Comparison of ENCODE assay signal across 8 mouse cellular contexts in the genomic region with DNA sequence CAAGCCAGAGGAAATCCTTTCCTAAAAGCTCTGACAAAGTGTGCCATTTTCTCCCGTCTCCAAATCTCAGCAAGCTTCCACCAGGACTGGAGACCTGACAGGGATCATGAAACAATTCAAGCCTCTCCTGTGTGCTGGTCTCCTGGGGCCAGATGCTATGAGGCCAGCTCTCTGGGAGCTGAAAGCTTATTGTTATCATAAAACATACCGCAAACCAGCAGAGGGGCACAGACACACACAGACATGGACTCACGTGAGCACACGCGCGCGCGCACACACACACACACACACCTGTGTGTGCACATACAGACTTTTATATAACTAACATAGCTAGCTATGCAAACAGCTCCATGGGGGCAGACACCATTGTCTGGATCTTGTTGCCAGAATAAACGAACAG. TPM values are rescaled to one million over a fixed set of nuclear protein-coding genes. Genes with fewer than 3 reads are reported as not detected.
A peak's percentile ranks its signal among the peaks of the same experiment; 100 is the strongest.
DNase-seq lines count a peak whose midpoint lies in the region; ATAC-seq and TF ChIP-seq lines count a peak whose summit lies in the region.
"Had no signal": no experiment of that assay in that cellular context is flagged by ENCODE, and none has a peak within 500 bp of the region (broad histone marks: within the 10 kb centered on the region; RNA-seq: fewer than 3 reads in every experiment).

No protein-coding gene starts in this region.

- peak; percentile 14 to 20 for DNase-seq in left cerebral cortex, postnatal 36 days (ENCODE audit: low spot score in 2 of 2)
- no peak for DNase-seq in left cerebral cortex, adult 11 months (ENCODE audit: low spot score)
- DNase-seq in forebrain, embryonic 14.5 days (ENCODE audit: low spot score): peak; percentile 27
- DNase-seq in limb, embryonic 14.5 days (ENCODE audit: low spot score): no peak
- peak; percentile 36 for DNase-seq in retina, embryonic 14.5 days (ENCODE audit: low spot score)
- no peak for DNase-seq in cerebellum, postnatal 14 days
- no peak for DNase-seq in kidney, postnatal 36 days
- DNase-seq: heart, postnatal 4 days had no signal

- no peaks in the 10 kb centered on the region for H3K36me3 ChIP-seq in forebrain, embryonic 14.5 days (ENCODE audit: control insufficient read depth, insufficient read depth, low read length)
- peaks cover 4% of the 10 kb centered on the region; the same call in 1 of the 2 replicates for H3K36me3 ChIP-seq in limb, embryonic 14.5 days (ENCODE audit: control insufficient read depth, insufficient read depth, low read length)

- intact Hi-C loops in left cerebral cortex, postnatal 36 days (cut with DNase I): no loop called here

- peak overlapping the region; percentile 77 for H3K27ac ChIP-seq in forebrain, embryonic 14.5 days (ENCODE audit: low read depth, low read length)
- H3K27ac ChIP-seq in limb, embryonic 14.5 days (replicated peaks; ENCODE audit: low read depth, low read length): no peak overlapping the region

- WGBS in forebrain, embryonic 14.5 days: 68% methylated on average over 9 of the region's 9 CpGs
- 72% methylated on average over 9 of the region's 9 CpGs for WGBS in limb, embryonic 14.5 days

- peak overlapping the region; percentile 90 for H3K4me3 ChIP-seq in forebrain, embryonic 14.5 days (ENCODE audit: low read depth, low read length)
- H3K4me3 ChIP-seq in limb, embryonic 14.5 days (replicated peaks; ENCODE audit: low read length): peak overlapping the region; percentile 91

- peak overlapping the region; percentile 71 for H3K4me2 ChIP-seq in forebrain, embryonic 14.5 days (ENCODE audit: low read length)
- H3K4me2 ChIP-seq in limb, embryonic 14.5 days (replicated peaks; ENCODE audit: low read depth, low read length, severe bottlenecking): peak overlapping the region; percentile 66

- no peak for TF ChIP-seq POLR2A in limb, embryonic 14.5 days (IDR thresholded peaks at IDR 0.05; ENCODE audit: borderline replicate concordance, extremely low read depth, insufficient read depth, insufficient read length)

- H3K27me3 ChIP-seq in forebrain, embryonic 14.5 days (replicated peaks; ENCODE audit: control insufficient read depth, insufficient read depth, low read length): no peaks in the 10 kb centered on the region
- no peaks in the 10 kb centered on the region for H3K27me3 ChIP-seq in limb, embryonic 14.5 days (ENCODE audit: control insufficient read depth, insufficient read depth, low read length)

- peak overlapping the region; percentile 94 for H3K9ac ChIP-seq in forebrain, embryonic 14.5 days (ENCODE audit: low read length)
- no peak overlapping the region for H3K9ac ChIP-seq in limb, embryonic 14.5 days (ENCODE audit: low read depth, low read length, severe bottlenecking)

- no peaks in the 10 kb centered on the region for H3K9me3 ChIP-seq in forebrain, embryonic 14.5 days (replicated peaks; ENCODE audit: control insufficient read depth, low read length)
- no peaks in the 10 kb centered on the region for H3K9me3 ChIP-seq in limb, embryonic 14.5 days (ENCODE audit: control insufficient read depth, low read length)

- H3K4me1 ChIP-seq in forebrain, embryonic 14.5 days (ENCODE audit: control insufficient read depth, insufficient read depth, low read length): peaks cover 7% of the 10 kb centered on the region; the same call in 1 of the 2 replicates
- H3K4me1 ChIP-seq in limb, embryonic 14.5 days (ENCODE audit: control insufficient read depth, insufficient read depth, low read length): peaks cover 11% of the 10 kb centered on the region

- no peak for ATAC-seq in forebrain, embryonic 14.5 days
- no peak for ATAC-seq in limb, embryonic 14.5 days (ENCODE audit: low FRiP score, low read depth)

RNA-seq across cellular contexts. Expression of a gene that starts 1.5 kb away (rescaled TPM):
- 10 to 100 TPM; 30.3 to 34.8 TPM for total RNA-seq in left cerebral cortex, postnatal 36 days (2021)
- polyA plus RNA-seq in forebrain, embryonic 14.5 days (2014; fragmentation: Nextera tagmentation; extraction: Ambion mirVana): 10.4 and 15.8 TPM in 2 replicates
- polyA plus RNA-seq in limb, embryonic 14.5 days (2012; rRNA removed): 28.9 and 34.0 TPM in 2 replicates
- 15.0 and 16.4 TPM in 2 replicates for polyA plus RNA-seq in limb, embryonic 14.5 days (2014; fragmentation: Nextera tagmentation; extraction: Ambion mirVana)

RNA-seq across cellular contexts. Expression of a gene that starts 25.0 kb away (rescaled TPM):
- 10 to 100 TPM; 63.4 to 70.2 TPM for total RNA-seq in left cerebral cortex, postnatal 36 days (2021)
- polyA plus RNA-seq in forebrain, embryonic 14.5 days (2014; fragmentation: Nextera tagmentation; extraction: Ambion mirVana): 154 and 176 TPM in 2 replicates
- 152 and 176 TPM in 2 replicates for polyA plus RNA-seq in limb, embryonic 14.5 days (2012; rRNA removed)
- polyA plus RNA-seq in limb, embryonic 14.5 days (2014; fragmentation: Nextera tagmentation; extraction: Ambion mirVana): 227 and 255 TPM in 2 replicates

Comparison
In these comparisons a context has a peak if more than half of its experiments do, and no peak if none do; other contexts are left out.
1. DNase-seq: peak in left cerebral cortex, postnatal 36 days (2 of 2), forebrain, embryonic 14.5 days (single experiment) and retina, embryonic 14.5 days (single experiment); none in left cerebral cortex, adult 11 months (single experiment), limb, embryonic 14.5 days (single experiment), cerebellum, postnatal 14 days (0 of 2) and kidney, postnatal 36 days (0 of 2).